Mouse (Mus musculus) E14TG2a.4 (cell line): ENCODE measurements around the gene Lxn.

ENCODE experiments used
- CTCF ChIP-seq: conservative IDR thresholded peaks from 2 replicates; pipeline ENCODE4 v1.5.1; 2014; ENCODE audit warnings: low read length
- NANOG ChIP-seq: IDR thresholded peaks from 2 replicates; pipeline ENCODE4 v1.6.1; 2014; ENCODE audit warnings: borderline replicate concordance, low read length, mixed read lengths

DNA sequence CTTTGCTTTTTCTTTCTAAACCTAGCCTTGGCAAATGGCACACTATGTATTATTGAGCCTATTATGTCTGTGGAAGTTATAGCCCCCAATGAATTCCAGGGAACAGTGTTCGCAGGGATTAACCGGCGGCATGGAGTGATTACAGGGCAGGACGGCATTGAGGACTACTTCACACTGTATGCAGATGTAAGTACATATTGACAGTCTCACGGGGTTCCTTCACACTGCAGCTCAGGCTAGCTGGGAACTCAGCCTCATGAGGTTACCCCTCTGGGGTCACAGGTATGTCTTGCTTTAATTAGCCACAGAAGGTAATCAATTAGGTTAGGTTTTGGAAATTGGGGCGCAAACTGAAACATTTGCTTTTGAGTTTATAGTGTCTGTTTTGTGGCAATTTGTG, 9.7 kb upstream of the Lxn start:
- no peak for TF ChIP-seq CTCF
- no peak for TF ChIP-seq NANOG
